Mouse (Mus musculus) thymus, adult 2 months (tissue): ENCODE results near the gene Zfp768. TPM values are rescaled to one million over a fixed set of nuclear protein-coding genes. Genes with fewer than 3 reads are reported as not detected.

Source experiments
- DNase-seq: peaks from one replicate; pipeline ENCODE4 v3.0.0; 2021
- H3K27ac ChIP-seq: fragments of 200-500 bp; 2 replicates; pipeline ENCODE4 v1.5.1; 2012; ENCODE audit warnings: low read length, control low read depth; ENCODE audit not compliant: control insufficient read depth, insufficient read depth
- H3K27me3 ChIP-seq: fragments of 200-500 bp; 2 replicates; pipeline ENCODE4 v1.6.1; 2012; ENCODE audit warnings: mild to moderate bottlenecking, low read length, moderate library complexity, mixed read lengths; ENCODE audit not compliant: control insufficient read depth, insufficient read depth
- H3K36me3 ChIP-seq: fragments of 200-500 bp; 2 replicates; pipeline ENCODE4 v1.6.1; 2012; ENCODE audit warnings: mild to moderate bottlenecking, low read length, moderate library complexity; ENCODE audit not compliant: control insufficient read depth, insufficient read depth
- H3K4me1 ChIP-seq: fragments of 200-500 bp; replicated peaks from 2 replicates; pipeline ENCODE4 v1.6.1; 2012; ENCODE audit warnings: low read length; ENCODE audit not compliant: control insufficient read depth, insufficient read depth
- H3K4me3 ChIP-seq: fragments of 200-500 bp; 2 replicates; pipeline ENCODE4 v1.5.1; 2012; ENCODE audit warnings: mild to moderate bottlenecking, low read length, control low read depth, moderate library complexity; ENCODE audit not compliant: control insufficient read depth, insufficient read depth
- CTCF ChIP-seq: fragments of 200-500 bp; IDR thresholded peaks from 2 replicates; pipeline ENCODE4 v1.5.1; 2012; ENCODE audit warnings: mild to moderate bottlenecking, control low read depth, low read length, moderate library complexity, borderline replicate concordance; ENCODE audit not compliant: control insufficient read depth, poor library complexity, insufficient read depth; ENCODE audit errors: extremely low read depth
- POLR2A ChIP-seq: fragments of 200-500 bp; IDR thresholded peaks from 2 replicates; pipeline ENCODE4 v1.6.1; 2012; ENCODE audit warnings: mild to moderate bottlenecking, low read length, control low read depth, moderate library complexity; ENCODE audit not compliant: control insufficient read depth, poor library complexity, insufficient read depth; ENCODE audit errors: extremely low read depth
- WGBS: fragments of 180-500 bp; shearing (Covaris S2); methylation state at CpG from one replicate; pipeline ENCODE4 v1.1.7; 2018; 5-methylcytosine and 5-hydroxymethylcytosine counted together
- polyA plus RNA-seq: library from polyadenylated mRNA; depleted of rRNA; stranded (reverse); fragments of >200 nt; gene quantifications from 2 replicates; pipeline ENCODE4 v1.2.3, GENCODE M21; 2012

Zfp768 gene
- polyA plus RNA-seq, 1 experiment = 11.1 TPM

DNA sequence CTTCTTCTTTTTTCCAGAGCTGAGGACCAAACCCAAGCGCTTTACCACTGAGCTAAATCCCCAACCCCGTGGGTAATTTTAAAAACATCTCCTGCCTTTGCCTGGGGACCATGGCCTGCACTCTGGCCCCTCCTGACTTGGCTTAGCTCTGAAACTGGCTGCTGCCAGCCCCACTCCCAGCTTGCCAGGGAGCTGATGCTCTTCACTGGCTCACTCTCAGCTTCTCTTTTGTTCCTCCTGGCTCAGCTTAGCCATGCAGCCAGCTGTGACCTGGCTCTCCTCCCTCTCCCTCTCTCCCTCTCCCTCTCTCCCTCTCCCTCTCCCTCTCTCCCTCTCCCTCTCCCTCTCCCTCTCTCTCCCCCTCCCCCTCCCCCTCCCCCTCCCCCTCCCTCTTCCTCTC, 18.7 kb downstream of the Zfp768 start:
- WGBS = 96% methylated on average over 2 of the region's 2 CpGs
- TF ChIP-seq CTCF (no peak), POLR2A (no peak)
- Histone ChIP-seq H3K4me1 (no peaks in the 10 kb centered on the region), H3K27me3 (no peaks in the 10 kb centered on the region), H3K36me3 (peaks cover 83% of the 10 kb centered on the region), H3K27ac (no peak overlapping the region), H3K4me3 (no peak overlapping the region)
- DNase-seq = no peak

- Histone ChIP-seq H3K27me3 (no peaks in the 10 kb centered on the region), H3K4me1 (no peaks in the 10 kb centered on the region), H3K36me3 (peaks cover 81% of the 10 kb centered on the region), H3K4me3 (no peak overlapping the region), H3K27ac (no peak overlapping the region)
- no peak for TF ChIP-seq POLR2A
- TF ChIP-seq CTCF = no peak
- no peak for DNase-seq
- 97% methylated on average over 8 of the region's 8 CpGs for WGBS
These were observed 19.8 kb downstream of the Zfp768 start for GRCm38 (mm10) chr7:127325550-127325949.

DNA sequence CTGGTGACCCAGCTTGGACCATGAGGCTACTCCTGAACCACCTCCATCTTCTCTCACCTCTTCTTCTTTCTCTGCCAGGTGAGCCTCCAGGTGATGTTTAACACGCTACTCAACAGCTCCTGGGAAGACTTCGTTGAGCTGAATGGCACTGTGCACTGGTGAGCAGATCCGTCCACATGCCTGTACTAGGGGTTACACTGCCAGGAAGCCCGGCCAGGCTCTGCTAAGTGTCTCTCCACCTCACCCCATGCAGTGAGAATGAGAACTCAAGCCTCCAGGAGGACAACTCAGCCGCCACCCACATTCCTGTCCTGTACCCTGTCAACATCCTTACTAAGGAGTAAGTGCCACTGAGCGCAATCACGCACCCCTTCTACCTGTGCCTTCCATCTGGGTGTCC, 20.4 kb downstream of the Zfp768 start:
- no peak for DNase-seq
- 96% methylated on average over 7 of the region's 7 CpGs for WGBS
- TF ChIP-seq POLR2A (no peak), CTCF (no peak)
- peaks cover 81% of the 10 kb centered on the region for H3K36me3 ChIP-seq
- H3K4me3 ChIP-seq = no peak overlapping the region
- H3K4me1 ChIP-seq = no peaks in the 10 kb centered on the region
- H3K27ac ChIP-seq = no peak overlapping the region
- no peaks in the 10 kb centered on the region for H3K27me3 ChIP-seq

- peaks cover 75% of the 10 kb centered on the region for H3K36me3 ChIP-seq
- H3K4me3 ChIP-seq = no peak overlapping the region
- DNase-seq = no peak
- H3K4me1 ChIP-seq = no peaks in the 10 kb centered on the region
- no peak for TF ChIP-seq CTCF
- TF ChIP-seq POLR2A = no peak
- WGBS = 75% methylated on average over 5 of the region's 5 CpGs
- H3K27me3 ChIP-seq = no peaks in the 10 kb centered on the region
- H3K27ac ChIP-seq = no peak overlapping the region
These were observed 23.3 kb downstream of the Zfp768 start for GRCm38 (mm10) chr7:127322085-127322484.

- H3K27me3 ChIP-seq = no peaks in the 10 kb centered on the region
- 94% methylated on average over 4 of the region's 4 CpGs for WGBS
- no peaks in the 10 kb centered on the region for H3K4me1 ChIP-seq
- H3K36me3 ChIP-seq = peaks cover 82% of the 10 kb centered on the region
- TF ChIP-seq POLR2A (no peak), CTCF (no peak)
- DNase-seq = no peak
- H3K27ac ChIP-seq = no peak overlapping the region
- H3K4me3 ChIP-seq = no peak overlapping the region
These were observed 24.3 kb downstream of the Zfp768 start for GRCm38 (mm10) chr7:127321106-127321505.

DNA sequence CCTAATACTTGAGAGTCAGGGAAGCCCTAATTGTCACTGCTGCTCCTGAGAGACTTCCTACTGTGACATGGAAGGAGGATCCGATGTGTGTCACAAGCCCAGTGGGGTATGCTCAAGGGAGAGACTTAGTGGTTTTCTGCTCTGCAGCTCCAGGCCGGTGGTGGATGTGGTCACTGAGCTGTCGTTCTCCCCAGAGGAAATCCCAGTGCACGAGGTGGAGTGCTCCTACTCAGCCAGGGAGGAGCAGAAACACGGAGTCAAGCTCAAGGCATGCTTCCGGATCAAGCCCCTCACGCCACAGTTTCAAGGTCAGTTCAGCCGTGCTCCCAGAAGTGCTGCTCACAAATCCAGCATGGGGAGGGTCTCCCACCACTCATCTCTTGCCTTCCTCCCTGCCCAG, 31.5 kb downstream of the Zfp768 start:
- no peaks in the 10 kb centered on the region for H3K27me3 ChIP-seq
- no peaks in the 10 kb centered on the region; the same call in 1 of the 2 replicates for H3K4me1 ChIP-seq
- no peak for TF ChIP-seq POLR2A
- no peak for TF ChIP-seq CTCF
- H3K4me3 ChIP-seq = no peak overlapping the region
- WGBS = 77% methylated on average over 8 of the region's 8 CpGs
- peaks cover 92% of the 10 kb centered on the region for H3K36me3 ChIP-seq
- H3K27ac ChIP-seq = no peak overlapping the region
- DNase-seq = no peak

GRCm38 (mm10) chr7:127309951-127310350, 35.4 kb downstream of the Zfp768 start:
- Histone ChIP-seq H3K27ac (no peak overlapping the region), H3K4me1 (peaks cover 14% of the 10 kb centered on the region), H3K4me3 (no peak overlapping the region), H3K36me3 (peaks cover 81% of the 10 kb centered on the region), H3K27me3 (no peaks in the 10 kb centered on the region)
- WGBS = 95% methylated on average over 12 of the region's 12 CpGs
- TF ChIP-seq POLR2A = no peak
- TF ChIP-seq CTCF = no peak
- no peak for DNase-seq
